Mouse (Mus musculus): Measurements from ENCODE around the gene Spsb2.
A peak's percentile ranks its signal among the peaks of the same experiment; 100 is the strongest.
"Not testable (repeated sequence)": the region's sequence is repeated elsewhere in the genome, so short reads cannot be mapped to it uniquely, and the experiment has no call there.

Spsb2 gene

DNA sequence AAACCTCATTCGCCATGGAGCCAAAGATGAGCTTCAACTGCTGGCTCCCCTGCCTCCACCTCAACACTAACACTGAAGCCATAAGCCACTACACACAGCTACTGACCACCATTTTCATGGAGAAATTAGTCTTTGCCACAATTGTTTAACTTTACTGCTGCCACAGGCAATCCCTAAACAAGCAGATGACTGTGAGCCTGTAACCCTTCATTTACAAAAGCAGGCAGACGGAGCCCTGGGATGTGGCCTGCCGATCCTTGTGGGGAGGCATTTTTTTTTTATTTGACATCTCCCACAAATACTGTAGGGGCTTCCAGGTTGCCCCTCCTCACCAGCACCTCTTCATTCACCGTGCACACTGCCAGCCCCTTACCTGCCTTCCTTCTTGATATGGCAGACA, 8.2 kb downstream of the Spsb2 start:
- DNase-seq (ENCODE audit: low read depth, low spot score) = no peak

DNA sequence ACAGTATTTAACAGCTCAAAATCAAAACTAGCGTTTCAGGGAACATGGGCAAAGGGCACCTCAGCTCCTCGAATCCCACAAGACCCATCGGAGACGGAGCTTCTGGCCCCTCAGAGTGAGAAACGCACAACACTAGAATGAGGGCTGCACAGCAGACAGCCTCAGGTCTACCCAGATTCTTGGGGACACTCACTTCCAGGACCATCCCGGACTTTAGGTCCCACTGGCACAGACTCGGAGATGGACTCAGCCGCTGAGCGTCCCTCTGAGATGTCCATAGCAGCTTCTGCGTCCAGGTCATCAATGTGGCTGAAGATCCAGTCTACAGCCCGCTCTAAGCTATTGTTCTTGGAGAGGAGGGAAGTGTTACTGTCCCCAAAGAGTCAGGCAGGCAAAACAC, 8.7 kb downstream of the Spsb2 start:
- no peak for DNase-seq (ENCODE audit: low read depth, low spot score)

DNA sequence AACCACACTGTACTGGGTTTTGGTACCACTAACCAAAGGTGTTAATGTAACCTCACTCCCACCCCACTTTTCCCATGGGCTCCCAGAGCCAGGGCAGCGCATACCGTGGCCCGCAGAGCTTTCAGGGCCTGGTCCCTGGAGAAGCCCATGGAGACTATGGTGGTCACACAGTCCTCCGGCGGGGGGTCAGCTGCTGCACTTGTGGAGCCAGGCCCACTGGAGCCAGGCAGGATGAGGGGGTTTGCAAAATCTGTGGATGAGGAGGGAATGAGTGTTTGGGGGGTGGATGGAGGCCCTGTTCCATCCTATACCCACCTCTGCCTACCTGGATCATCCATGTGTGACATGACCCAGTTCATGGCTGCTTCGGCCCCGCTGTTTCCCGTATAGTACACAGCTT, 9.1 kb downstream of the Spsb2 start:
- DNase-seq (ENCODE audit: low read depth, low spot score) = no peak

DNA sequence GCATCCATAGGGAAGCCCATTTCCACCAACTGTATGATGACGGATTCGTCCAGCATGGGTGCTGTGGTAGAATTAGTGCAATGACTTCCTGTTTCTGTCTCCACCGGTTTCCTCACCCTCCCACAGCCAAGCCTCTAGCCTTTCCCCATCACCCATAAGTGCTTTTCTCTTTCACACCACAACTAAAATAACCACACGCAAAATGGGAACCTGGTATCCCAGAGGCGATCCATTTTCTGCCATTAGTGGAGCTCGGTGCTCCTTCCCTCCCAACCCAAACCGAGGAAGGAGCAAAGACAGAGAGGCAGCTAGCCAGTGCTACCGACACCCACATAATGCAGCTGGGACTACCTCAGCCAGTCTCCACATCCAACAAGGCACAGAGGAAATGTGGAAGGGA, 9.5 kb downstream of the Spsb2 start:
- DNase-seq (ENCODE audit: low read depth, low spot score) = no peak

DNA sequence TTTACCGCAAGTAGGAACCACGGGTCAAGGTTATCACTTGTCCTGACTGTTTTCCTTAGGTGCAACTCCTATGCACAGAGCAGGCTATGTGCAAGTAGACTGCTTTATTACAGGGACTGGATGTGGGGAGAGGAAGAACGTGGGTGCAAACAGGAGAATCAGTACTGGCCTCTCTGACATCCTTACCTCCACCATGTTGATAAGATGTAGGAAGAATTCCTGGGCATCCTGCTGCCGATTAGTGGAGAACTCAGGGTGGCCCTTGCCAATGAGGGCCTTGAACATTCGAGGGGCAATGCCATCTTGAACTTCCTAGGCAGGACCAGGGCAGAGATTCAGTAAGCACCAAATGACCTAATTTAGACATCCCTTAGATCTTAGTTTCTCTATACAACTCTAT, 12.4 kb downstream of the Spsb2 start:
- no peak for DNase-seq (ENCODE audit: low read depth, low spot score)

DNA sequence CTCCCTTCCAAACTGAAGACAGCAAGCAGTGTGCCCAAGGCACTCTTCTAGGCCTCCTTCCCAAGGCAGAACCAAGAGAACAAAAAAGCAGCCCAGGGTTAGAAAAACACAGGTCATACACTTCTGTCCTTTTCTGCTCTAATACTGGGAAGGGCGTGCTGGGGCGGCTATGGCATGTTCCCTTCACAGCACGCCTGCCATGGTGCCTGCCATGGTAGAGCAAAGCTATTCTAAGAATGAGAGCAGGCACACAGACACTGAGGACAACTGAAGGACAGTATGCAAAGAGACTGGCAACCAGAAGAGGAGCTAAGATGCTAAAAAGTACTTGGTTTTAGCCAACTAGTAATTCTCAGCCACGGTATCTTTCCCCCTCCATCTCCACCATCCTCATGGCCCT, 13.6 kb downstream of the Spsb2 start:
- no peak for DNase-seq (ENCODE audit: low read depth, low spot score)

DNA sequence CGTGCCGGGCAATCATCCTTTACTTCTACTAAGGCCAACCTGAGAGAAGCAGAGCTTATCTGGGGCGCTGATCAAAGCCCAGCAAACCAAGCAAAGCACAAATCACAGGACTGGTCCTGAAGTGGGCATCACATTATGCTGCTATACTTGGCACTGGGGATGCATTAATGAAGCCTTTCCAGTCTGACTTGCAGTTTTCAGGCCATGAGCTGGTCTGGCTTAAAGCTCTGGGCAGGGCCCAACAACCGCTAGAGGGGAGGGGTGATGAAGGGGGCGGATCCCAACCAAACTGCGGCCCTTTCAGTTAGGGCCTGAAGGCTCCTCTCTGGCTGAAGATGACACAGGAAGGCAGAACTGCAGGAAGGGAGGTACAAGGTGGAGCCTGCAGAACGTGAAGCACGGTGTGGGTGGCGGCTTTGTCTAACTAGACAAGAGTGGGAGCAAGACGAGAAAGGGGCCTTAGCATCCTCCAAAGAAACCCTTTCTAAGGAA, 19.7 kb downstream of the Spsb2 start:
- peak; percentile 56 for DNase-seq (ENCODE audit: low read depth, low spot score)

DNA sequence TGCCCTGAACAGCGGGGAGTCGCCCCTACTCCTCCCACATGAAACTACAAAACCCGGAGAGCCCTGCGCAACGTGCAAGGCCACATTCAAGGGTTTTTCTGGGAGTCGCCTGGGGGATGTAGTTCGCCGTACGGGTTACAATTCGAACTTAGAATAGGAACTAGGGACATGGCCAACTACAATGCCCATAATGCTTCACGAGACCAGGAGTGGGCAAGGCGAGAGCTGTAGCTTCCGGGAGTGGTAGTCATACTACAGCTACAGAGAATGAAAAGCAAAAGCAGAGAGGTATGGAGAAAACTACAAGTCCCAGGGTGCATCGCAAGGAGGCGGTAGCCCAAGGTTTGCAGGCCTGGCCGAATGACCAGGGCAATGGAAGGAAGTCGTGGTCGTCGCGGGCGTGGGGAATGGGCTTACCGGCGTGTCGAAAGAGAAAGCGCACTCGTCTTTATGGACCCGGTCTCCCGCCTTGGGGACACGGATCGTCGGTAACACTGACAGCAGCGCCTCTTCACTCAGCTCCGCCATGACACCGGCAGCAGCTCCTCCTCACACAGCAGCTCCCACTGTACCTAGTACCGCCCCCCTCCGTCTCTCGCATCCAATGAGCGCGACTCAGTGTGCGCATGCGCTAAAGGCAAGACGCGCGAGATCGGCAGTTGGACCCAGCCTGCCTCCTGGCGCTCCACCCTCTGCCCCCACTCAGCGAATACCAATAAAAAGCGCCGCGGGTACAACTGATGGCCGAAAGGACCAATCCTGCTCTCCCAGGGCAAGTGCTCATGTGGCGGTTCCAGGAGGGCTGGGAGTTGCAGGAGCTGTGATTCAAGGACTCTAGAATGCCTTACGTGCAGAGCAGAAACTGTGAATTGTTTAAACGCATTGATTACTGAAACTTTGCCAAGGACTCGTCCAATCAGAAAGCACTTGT, 20.7 kb downstream of the Spsb2 start, which contains the start of the genes Usp5 and Cdca3:
Gene Usp5 (minus strand): TSS at position 617 of the 931 bp plus-strand sequence.
Gene Cdca3 (plus strand): TSS at position 680 of the 931 bp plus-strand sequence.
- DNase-seq (ENCODE audit: low read depth, low spot score) = peak; percentile 100

DNA sequence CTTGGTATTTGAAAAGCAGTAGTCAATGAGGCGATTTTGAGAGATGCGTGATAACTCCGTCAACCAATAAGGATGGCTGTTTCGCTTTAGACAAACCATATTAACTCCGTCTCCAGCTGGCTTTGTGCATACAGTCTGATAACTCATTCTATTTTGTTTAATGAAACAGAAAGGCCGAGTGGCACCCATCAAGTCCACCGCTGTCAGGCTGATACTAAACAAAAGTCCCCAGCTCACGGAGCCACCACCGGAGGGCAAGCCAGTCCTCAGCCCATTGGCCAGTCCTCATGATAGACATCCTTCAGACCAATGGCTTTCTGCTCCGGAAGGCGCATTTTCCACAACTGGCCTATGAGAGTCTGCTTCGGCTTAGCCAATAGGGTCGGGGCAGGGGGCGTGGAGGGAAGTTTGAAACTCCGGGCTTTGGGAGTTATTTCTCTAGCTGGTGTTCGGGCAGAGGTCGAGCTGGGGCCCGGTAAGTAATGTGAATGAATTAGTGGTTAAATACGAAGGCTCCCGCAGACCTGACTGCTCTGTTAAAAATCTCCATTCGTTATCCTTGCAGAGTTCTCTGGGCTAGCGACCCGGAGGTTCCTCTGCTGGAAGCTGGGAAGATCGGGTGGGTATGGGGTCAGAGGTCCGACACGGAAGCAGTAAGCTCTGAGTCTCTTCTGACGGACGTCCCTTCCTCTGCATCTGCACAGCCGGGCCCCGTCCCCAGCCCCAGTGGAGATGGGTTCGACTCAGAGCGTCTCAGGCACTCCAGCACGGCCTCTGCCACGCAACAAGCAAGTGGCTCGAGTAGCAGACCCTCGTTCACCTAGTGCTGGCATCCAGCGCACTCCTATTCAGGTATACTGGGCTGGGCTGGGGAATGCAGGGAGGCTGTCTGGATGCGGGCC, 21.6 kb downstream of the Spsb2 start:
- DNase-seq (ENCODE audit: low read depth, low spot score) = peak; percentile 96

DNA sequence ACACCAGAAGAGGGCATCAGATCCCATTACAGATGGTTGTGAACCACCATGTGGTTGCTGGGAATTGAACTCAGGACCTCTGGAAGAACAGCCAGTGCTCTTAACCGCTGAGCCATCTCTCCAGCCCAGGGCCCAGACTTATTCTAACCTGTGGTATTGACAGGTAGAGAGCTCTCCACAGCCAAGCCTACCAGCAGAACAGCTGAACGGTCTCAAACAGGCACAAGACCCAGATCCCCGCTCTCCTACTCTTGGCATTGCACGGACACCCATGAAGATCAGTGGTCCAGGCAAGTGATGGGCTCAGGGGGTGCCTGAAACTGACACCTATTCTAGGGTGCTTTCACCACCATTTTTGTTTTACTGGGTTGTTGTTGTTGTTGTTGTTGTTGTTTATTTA, 22.7 kb downstream of the Spsb2 start:
- not testable (repeated sequence) for DNase-seq (ENCODE audit: low read depth, low spot score)

DNA sequence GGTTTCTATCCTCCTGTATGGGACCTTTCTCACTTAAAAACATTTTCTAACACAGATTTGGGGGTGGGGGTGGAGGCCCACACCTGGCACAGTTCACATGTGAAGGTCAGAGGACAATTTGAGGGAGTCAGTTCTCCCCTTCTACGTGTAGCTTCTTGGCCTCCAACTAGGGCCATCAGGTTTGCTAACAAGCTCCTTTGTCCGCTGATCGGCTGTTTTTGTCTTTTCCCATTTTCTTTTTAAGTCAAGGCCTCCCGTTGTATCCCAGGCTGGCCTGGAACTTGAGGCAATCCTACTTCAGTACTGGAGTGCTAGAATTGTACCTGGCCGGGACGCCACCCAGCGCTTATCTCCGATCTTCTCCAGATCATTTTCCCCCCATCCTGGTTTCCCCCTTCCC, 23.2 kb downstream of the Spsb2 start:
- no peak for DNase-seq (ENCODE audit: low read depth, low spot score)

DNA sequence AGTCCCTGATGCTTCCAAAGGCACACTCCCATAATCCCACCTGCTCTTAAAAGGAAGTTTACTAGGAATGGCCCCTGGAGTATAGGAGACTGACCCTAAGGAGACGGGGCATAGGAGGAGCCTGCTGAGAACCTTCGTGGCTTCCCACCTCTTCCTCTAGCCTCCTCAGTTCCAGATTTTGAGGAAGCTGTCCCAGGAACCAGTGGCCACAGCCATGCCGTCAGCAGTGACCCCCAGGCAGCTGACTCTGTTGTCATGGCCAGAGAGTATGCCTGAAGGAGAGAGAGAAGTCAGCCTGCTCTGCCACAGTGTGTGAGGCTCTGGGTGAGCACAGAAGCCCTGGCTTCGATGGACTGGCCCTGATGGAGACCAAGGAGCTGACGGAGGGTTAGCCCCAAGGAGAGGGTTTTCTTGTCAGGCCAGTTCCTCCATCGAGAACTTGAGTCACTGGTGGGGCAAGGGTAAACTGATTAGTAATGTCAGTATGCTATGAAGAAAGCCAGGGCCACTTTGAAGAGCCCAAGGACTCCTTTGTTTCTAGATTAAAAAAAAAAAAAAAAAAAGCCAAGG, 26.1 kb downstream of the Spsb2 start:
- no peak for DNase-seq (ENCODE audit: low read depth, low spot score)

DNA sequence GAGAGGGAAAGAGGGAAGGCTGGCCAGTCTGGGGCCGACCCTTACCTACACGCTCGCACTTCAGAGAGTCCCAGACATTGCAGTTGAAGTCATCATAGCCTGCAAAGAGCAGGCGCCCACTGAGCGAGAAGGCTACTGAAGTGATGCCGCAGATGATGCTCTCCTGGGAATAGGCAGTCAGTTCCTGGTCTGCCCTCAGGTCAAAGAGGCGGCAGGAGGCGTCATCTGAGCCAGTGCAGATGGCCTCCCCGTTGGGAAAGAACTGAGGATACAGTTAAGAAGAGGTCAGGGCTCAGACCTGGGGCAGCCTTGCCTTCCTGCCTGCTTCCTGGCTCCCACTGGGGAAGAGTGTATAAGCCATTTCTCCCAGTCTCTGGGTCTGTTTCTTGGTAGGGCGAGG, 27.1 kb downstream of the Spsb2 start:
- DNase-seq (ENCODE audit: low read depth, low spot score) = no peak

DNA sequence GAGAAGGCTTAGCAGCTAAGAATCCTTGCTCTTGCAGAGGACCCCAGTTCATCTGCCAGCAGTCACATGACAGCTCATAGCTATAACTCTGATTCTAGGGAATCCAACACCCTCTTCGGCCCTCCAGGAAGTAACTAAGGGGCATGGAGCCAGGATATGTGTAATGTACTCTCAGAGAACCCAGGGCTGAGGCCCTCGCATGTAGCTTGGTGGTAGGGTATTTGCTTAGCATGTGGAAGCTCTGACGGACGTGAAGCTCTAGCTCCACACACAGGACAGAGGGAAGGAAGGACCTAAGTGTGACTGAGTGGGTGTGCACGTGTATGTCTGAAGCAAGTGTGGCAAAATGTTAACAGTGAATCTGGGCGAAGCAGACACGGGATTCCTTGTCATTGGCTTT, 27.9 kb downstream of the Spsb2 start:
- no peak for DNase-seq (ENCODE audit: low read depth, low spot score)

DNA sequence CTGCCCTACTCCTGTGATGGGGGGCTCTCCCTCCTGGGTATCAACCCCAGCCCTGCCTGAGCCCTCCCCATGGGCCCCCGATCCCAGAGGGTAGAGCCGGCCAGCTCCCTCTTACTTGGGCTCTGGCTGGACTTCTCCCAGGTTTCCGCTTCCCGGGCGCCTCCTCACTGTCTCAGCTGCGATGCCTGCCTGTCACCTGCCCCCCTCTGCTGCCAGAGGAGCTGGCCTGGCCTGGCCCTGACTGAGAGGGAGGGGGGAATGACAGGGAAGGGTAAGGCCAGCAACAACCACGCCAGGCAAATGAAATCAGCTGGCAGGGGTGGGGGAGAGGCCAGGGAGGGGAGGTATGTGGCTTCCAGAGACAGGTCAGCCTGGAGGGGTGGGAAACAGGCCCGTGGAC, 31.3 kb downstream of the Spsb2 start:
- no peak for DNase-seq (ENCODE audit: low read depth, low spot score)

DNA sequence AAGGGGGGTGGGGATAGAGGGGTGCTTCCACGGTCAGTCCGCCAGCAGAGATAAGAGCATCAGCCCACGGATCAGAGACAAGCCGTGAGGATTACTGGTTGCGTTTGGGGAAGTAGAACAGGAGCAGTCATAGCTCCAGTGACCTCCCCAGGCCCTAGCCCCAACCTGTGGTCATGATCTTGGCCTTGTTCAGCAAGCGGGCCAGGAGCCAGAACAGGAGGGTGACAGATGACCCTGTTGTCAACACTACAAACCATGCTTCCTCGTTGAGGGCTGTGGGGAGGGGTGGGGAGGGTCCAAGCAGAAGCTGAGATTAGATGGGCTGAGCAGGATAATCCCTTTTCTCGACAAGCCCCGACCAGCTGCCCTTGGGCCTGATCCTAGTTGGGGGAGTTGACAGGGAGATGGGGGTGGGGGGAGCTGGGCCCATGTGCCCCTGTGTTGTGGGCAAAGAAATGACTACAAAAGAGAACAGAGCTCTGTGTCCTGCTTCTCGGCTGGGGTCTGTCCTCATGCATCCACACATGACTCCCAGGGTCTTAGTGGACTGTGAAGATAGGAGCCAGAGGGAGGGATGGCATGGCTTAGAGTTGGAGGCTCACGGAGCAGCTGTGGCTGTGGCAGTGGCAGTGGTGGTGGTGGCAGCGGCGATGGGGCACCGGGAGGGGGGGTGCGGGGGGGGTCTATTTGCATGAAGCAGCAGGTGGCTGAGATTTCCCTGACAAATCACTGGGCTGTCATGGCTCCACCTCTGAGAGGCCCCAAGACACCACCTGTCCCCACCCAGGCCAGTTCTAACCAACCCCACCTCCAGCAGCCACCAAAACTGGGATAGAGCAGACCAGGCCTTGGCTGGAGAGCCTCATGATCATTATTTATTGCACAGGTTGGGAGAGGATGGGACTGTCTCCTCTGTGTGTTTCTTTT, 32.0 kb downstream of the Spsb2 start, which contains the start of gene Gnb3:
Gene Gnb3 (minus strand): TSS at position 35 of the 927 bp plus-strand sequence.
- no peak for DNase-seq (ENCODE audit: low read depth, low spot score)

DNA sequence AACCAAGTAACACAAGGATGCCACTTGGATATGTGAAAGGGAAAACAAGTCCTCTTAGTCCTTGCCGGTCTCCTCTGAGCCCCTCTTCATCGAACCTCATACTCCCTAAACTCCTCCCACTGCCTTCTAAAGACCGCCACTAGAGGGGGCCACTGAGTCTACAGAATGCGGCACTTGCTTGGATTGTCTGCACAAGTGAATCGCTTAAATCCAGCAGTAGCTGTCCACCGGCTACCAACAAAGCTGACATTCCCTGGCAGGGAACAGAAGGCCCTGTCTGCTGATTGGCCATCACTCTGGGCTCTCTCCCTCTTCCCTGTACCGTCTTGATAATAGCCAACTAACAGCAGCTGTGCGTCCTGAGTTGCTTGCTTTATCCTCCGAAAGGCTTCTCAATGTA, 38.8 kb downstream of the Spsb2 start:
- DNase-seq (ENCODE audit: low read depth, low spot score) = peak; percentile 87

DNA sequence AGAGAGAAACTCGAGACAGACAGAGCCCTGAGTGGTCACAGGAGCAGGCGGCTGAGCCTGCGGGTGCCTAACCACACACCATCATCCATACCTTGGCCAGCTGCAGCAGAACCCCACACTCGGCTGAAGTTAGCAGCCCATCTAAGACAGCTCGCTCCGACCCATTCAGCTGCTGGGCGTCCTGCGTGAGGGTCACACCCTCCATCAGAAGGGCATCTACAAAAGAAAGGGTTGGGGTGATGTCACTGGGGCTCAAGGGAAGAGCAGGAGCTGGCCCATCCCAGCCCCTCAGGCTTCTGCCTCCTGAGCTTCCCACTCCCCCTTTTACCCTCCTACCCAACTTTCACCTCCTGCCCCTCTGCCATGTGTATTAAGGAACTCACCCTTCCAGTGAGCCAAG, 42.1 kb downstream of the Spsb2 start:
- DNase-seq (ENCODE audit: low read depth, low spot score) = no peak

DNA sequence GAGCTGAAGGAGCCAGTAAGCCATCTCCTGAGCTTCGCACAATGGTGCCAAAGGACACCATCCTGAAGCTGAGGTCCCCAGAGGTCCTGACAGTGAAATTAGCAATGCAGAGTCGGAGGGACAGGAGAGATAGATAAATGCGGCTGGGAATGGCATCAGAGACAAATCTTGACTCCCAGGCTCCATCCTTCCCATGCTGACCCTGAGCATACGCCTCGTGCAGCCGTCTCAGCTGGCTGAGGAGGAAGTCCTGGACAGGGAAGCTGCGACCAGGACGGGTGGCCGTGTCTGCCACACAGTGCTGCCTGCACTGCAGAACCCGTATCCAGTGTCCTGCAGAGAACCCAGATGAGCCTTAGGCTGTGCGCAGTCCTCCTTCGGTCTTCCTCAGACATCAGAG, 46.2 kb downstream of the Spsb2 start:
- no peak for DNase-seq (ENCODE audit: low read depth, low spot score)

DNA sequence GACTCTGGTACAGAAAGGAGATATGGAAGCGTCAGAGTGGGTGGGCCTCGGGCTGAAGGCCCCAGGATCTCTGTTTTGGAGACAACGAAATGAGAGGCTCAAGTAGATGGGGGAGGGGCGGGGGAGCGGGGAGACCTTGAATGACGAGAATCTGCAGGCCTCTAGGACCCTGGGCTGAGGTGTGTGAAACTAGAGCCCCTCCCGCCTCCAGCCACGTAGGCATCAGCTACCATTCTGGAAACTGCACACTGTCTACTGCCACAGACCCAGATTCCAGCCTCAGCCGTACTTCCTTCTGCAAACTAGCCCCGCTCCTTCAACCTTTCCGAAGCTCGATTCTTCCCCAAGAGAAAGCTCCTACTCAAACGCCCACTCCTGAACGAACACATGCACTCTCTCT, 47.9 kb downstream of the Spsb2 start:
- no peak for DNase-seq (ENCODE audit: low read depth, low spot score)

Measured in CD4-positive helper T cell, adult 2 months (primary cell).